Mouse (Mus musculus) myocyte (in vitro differentiated cells): ENCODE measurements around the gene Gm20388. TPM values are rescaled to one million over a fixed set of nuclear protein-coding genes. Genes with fewer than 3 reads are reported as not detected.

Experiments
- H3K27me3 ChIP-seq: one replicate; pipeline ENCODE4 v1.6.1; 2011; ENCODE audit not compliant: control insufficient read depth, insufficient read depth, insufficient read length
- H3K36me3 ChIP-seq: one replicate; pipeline ENCODE4 v1.6.1; 2011; ENCODE audit not compliant: control insufficient read depth, insufficient read depth
- H3K4me2 ChIP-seq: one replicate; pipeline ENCODE4 v1.6.1; 2011; ENCODE audit warnings: low read depth, control low read depth
- H3K4me3 ChIP-seq: one replicate; pipeline ENCODE4 v1.5.1; 2011; ENCODE audit warnings: mild to moderate bottlenecking, control low read depth, moderate library complexity
- H3K79me2 ChIP-seq: one replicate; pipeline ENCODE4 v1.6.1; 2011; ENCODE audit not compliant: control insufficient read depth, insufficient read depth
- H3ac ChIP-seq: one replicate; pipeline ENCODE4 v1.6.1; 2011; ENCODE audit not compliant: control insufficient read depth, insufficient read length
- CEBPB ChIP-seq: IDR thresholded peaks from 2 replicates; pipeline ENCODE4 v1.6.1; 2011; ENCODE audit warnings: mild to moderate bottlenecking, moderate library complexity; ENCODE audit not compliant: poor library complexity, insufficient read depth, severe bottlenecking
- E2F4 ChIP-seq: IDR thresholded peaks from one replicate; pipeline ENCODE4 v1.6.1; 2011; ENCODE audit warnings: mild to moderate bottlenecking, control low read depth, moderate library complexity; ENCODE audit not compliant: insufficient read depth
- MAX ChIP-seq: IDR thresholded peaks from one replicate; pipeline ENCODE4 v1.6.1; 2011; ENCODE audit warnings: low read depth, mild to moderate bottlenecking, control low read depth
- MYOD1 ChIP-seq, 3 experiments: IDR thresholded peaks; one replicate each; pipeline ENCODE4 v1.6.1; 2011; ENCODE audit warnings: control low read depth in 2 of 3, low read depth in 2 of 3, mild to moderate bottlenecking in 2 of 3, moderate library complexity in 1 of 3; ENCODE audit not compliant: insufficient read length in 2 of 3, control insufficient read depth in 1 of 3
- MYOG ChIP-seq, 3 experiments: IDR thresholded peaks; one replicate each; pipeline ENCODE4 v1.6.1; 2011; ENCODE audit warnings: control low read depth in 2 of 3, low read depth in 2 of 3, mild to moderate bottlenecking in 2 of 3; ENCODE audit not compliant: insufficient read length in 2 of 3, control insufficient read depth in 1 of 3, insufficient read depth in 1 of 3
- POLR2A ChIP-seq: IDR thresholded peaks from one replicate; pipeline ENCODE4 v1.6.1; 2011; ENCODE audit warnings: low read depth, mild to moderate bottlenecking, control low read depth, moderate library complexity; ENCODE audit not compliant: insufficient read length
- POLR2AphosphoS2 ChIP-seq: IDR thresholded peaks from one replicate; pipeline ENCODE4 v1.6.1; 2011; ENCODE audit warnings: low read depth, control low read depth; ENCODE audit not compliant: insufficient read length
- REST ChIP-seq: IDR thresholded peaks from one replicate; pipeline ENCODE4 v1.6.1; 2011; ENCODE audit warnings: mild to moderate bottlenecking, control low read depth, moderate library complexity; ENCODE audit not compliant: insufficient read depth, insufficient read length
- SRF ChIP-seq: IDR thresholded peaks from one replicate; pipeline ENCODE4 v1.6.1; 2011; ENCODE audit warnings: low read depth; ENCODE audit not compliant: control insufficient read depth, insufficient read length
- TCF12 ChIP-seq: IDR thresholded peaks from one replicate; pipeline ENCODE4 v1.6.1; 2011; ENCODE audit warnings: mild to moderate bottlenecking, control low read depth; ENCODE audit not compliant: poor library complexity, insufficient read depth, severe bottlenecking
- TCF3 ChIP-seq: IDR thresholded peaks from one replicate; pipeline ENCODE4 v1.6.1; 2011; ENCODE audit warnings: low read depth, control low read depth; ENCODE audit not compliant: insufficient read length
- USF1 ChIP-seq: IDR thresholded peaks from one replicate; pipeline ENCODE4 v1.6.1; 2011; ENCODE audit warnings: low read depth, mild to moderate bottlenecking, control low read depth, moderate library complexity
- polyA plus RNA-seq: library from polyadenylated mRNA; unstranded; fragments of >200 nt; fragmentation: generic; extraction: Trizol; gene quantifications from one replicate; pipeline ENCODE4 v1.2.1, GENCODE M21; 2012; ENCODE audit warnings: missing spikeins

The Gm20388 gene
- polyA plus RNA-seq, 1 experiment, result 15.3 TPM

DNA sequence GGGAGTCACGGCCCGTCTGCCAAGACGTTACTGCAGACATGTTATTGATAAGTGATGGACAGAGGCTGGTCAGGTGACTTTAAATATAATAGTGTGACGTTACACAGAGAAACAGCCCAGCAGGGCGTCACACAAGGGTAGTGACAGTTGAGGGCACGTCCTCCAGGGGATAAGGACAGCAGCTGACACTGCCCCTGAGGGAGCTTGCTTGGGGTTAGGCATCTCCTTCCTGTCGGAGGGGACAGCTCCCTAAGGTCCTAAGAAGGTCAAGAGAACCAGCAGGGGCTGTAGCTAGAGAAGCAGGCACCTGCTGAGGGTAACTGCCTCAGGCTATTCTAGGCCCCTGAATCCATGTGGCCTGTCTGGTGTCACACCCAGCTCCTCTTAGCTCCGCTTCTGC lies 660.9 kb downstream of the Gm20388 start:
- Histone ChIP-seq H3K79me2 (no peaks in the 10 kb centered on the region), H3K36me3 (no peaks in the 10 kb centered on the region), H3K27me3 (no peaks in the 10 kb centered on the region), H3K4me2 (no peak overlapping the region), H3ac (no peak overlapping the region), H3K4me3 (no peak overlapping the region)
- TF ChIP-seq REST (no peak), POLR2AphosphoS2 (no peak), MYOD1 (IDR thresholded peaks at IDR 0.05; ENCODE audit: control insufficient read depth in 1 of 3, insufficient read length in 2 of 3, low read depth in 2 of 3) (no peak), SRF (no peak), USF1 (no peak), TCF12 (no peak), E2F4 (no peak), MYOG (IDR thresholded peaks at IDR 0.05; ENCODE audit: control insufficient read depth in 1 of 3, insufficient read depth in 1 of 3, insufficient read length in 2 of 3, low read depth in 2 of 3) (no peak), TCF3 (no peak), MAX (no peak), CEBPB (no peak), POLR2A (no peak)

DNA sequence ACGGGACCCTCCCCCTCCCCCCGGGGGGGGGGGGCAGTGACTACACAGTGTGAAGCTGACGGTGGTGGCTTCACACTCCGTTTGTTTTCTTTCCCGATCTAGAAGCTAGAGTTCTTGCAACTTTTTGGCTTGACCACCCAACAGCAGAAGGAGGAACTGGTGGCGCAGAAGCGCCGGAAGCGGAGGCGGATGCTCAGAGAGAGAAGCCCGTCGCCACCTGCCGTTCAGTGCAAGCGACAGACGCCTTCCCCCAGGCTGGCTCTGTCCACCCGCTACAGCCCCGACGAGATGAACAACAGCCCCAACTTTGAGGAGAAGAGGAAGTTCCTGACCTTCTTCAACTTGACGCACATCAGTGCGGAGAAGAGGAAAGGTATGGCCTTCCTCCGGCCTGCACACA lies 661.9 kb downstream of the Gm20388 start:
- no peaks in the 10 kb centered on the region for H3K27me3 ChIP-seq
- TF ChIP-seq MAX, result no peak
- no peak for TF ChIP-seq MYOG (IDR thresholded peaks at IDR 0.05; ENCODE audit: control insufficient read depth in 1 of 3, insufficient read depth in 1 of 3, insufficient read length in 2 of 3, low read depth in 2 of 3)
- no peak for TF ChIP-seq TCF12
- no peak overlapping the region for H3K4me3 ChIP-seq
- H3K4me2 ChIP-seq, result no peak overlapping the region
- H3K79me2 ChIP-seq, result no peaks in the 10 kb centered on the region
- H3K36me3 ChIP-seq, result no peaks in the 10 kb centered on the region
- no peak overlapping the region for H3ac ChIP-seq

DNA sequence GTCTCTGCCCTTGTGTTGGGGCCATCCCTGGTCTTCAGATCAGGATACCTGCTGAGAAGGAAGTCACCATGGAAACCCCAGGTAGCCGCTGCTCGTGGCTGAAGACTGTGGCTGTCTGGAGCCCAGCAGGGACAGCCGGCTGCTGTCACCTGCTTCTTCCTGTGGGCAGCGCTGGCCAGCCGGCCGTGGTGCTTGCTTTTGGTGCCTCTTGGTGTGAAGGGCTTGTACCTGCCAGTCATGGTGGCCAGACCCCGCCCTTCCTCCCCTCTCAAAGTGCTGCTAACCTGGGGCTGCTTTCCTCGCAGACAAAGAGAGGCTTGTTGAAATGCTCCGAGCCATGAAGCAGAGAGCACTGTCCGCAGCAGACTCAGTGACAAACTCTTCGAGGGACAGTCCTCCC lies 663.2 kb downstream of the Gm20388 start:
- H3K27me3 ChIP-seq, result no peaks in the 10 kb centered on the region
- TF ChIP-seq SRF (no peak), POLR2AphosphoS2 (no peak), E2F4 (no peak), TCF3 (no peak), POLR2A (no peak), CEBPB (no peak), MAX (no peak), TCF12 (no peak), MYOG (IDR thresholded peaks at IDR 0.05; ENCODE audit: control insufficient read depth in 1 of 3, insufficient read depth in 1 of 3, insufficient read length in 2 of 3, low read depth in 2 of 3) (no peak), REST (no peak), USF1 (no peak)
- no peak overlapping the region for H3ac ChIP-seq
- H3K36me3 ChIP-seq, result peaks cover under 1% of the 10 kb centered on the region
- H3K4me2 ChIP-seq, result no peak overlapping the region
- no peaks in the 10 kb centered on the region for H3K79me2 ChIP-seq
- no peak overlapping the region for H3K4me3 ChIP-seq

DNA sequence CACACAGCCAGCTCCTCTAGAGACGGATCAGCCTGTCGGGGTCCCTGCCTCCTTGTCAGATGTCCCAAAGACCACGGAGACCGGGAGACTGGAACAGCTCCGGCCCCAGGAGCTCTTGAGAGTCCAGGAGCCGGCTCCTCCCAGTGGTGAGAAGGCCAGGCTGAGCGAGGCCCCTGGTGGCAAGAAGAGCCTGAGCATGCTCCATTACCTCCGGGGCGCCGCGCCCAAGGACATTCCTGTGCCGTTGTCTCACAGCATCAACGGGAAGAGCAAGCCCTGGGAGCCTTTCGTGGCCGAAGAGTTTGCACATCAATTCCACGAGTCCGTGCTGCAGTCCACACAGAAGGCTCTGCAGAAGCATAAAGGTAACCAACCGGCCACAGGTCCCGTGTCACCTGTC lies 664.3 kb downstream of the Gm20388 start:
- no peaks in the 10 kb centered on the region for H3K79me2 ChIP-seq
- H3K4me3 ChIP-seq, result no peak overlapping the region
- peaks cover 6% of the 10 kb centered on the region for H3K36me3 ChIP-seq
- H3ac ChIP-seq, result no peak overlapping the region
- no peak overlapping the region for H3K4me2 ChIP-seq
- no peaks in the 10 kb centered on the region for H3K27me3 ChIP-seq
- TF ChIP-seq MYOD1 (IDR thresholded peaks at IDR 0.05; ENCODE audit: control insufficient read depth in 1 of 3, insufficient read length in 2 of 3, low read depth in 2 of 3) (no peak), POLR2AphosphoS2 (peak; percentile 13)

DNA sequence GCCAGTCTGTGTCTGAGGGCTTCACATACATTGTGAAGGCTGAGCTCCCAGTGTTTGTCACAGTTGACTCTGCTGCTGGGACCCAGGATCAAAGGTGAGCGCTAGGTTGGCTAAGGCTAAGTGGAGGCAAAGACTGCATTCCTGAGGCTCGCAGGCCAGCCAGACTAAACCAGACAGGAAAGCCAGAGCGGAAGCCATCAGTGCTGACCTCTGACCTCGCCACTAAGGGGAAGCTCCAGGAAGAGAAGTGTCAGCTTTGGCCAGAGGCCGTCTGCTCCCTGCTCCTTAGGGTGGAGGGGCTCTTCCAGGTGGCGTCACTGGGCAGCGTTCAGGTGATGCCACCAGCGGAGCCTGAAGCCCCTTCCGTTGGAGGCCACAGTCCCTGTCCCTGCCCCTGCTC lies 665.2 kb downstream of the Gm20388 start:
- Histone ChIP-seq H3K4me3 (no peak overlapping the region), H3ac (no peak overlapping the region), H3K79me2 (no peaks in the 10 kb centered on the region), H3K36me3 (peaks cover 6% of the 10 kb centered on the region), H3K27me3 (no peaks in the 10 kb centered on the region), H3K4me2 (no peak overlapping the region)
- TF ChIP-seq MYOG (IDR thresholded peaks at IDR 0.05; ENCODE audit: control insufficient read depth in 1 of 3, insufficient read depth in 1 of 3, insufficient read length in 2 of 3, low read depth in 2 of 3) (no peak), CEBPB (no peak), MYOD1 (IDR thresholded peaks at IDR 0.05; ENCODE audit: control insufficient read depth in 1 of 3, insufficient read length in 2 of 3, low read depth in 2 of 3) (no peak), POLR2AphosphoS2 (no peak), TCF12 (no peak), USF1 (no peak), POLR2A (no peak), E2F4 (no peak), SRF (no peak), TCF3 (no peak)

DNA sequence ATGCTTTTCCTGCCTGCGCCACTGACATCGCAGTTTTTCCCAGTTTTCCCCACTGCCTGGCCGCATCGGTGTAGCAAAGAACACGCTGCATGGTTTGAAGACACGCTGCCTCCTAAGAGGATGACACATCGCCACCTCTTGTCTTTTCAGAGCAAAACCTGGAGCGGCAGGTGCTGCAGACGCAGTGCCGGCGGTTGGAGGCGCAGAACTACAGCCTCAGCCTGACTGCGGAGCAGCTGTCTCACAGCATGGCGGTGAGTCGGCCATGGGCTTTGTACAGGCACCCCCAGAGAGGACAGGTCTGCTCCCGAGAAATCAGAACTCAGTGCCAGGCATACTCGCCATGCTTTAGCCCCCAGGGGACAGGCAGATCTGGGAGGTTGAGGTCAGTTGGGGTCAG lies 667.2 kb downstream of the Gm20388 start:
- no peaks in the 10 kb centered on the region for H3K79me2 ChIP-seq
- no peak for TF ChIP-seq MAX
- no peak for TF ChIP-seq POLR2AphosphoS2
- no peak for TF ChIP-seq REST
- TF ChIP-seq SRF, result no peak

More for the DNA sequence above, 667.2 kb downstream of the Gm20388 start:
- Histone ChIP-seq H3K4me2 (no peak overlapping the region), H3ac (no peak overlapping the region), H3K36me3 (peaks cover 11% of the 10 kb centered on the region), H3K4me3 (no peak overlapping the region), H3K27me3 (no peaks in the 10 kb centered on the region)
